Mouse (Mus musculus): ENCODE measurements at regions not wholly inside any gene's neighbourhood (a gene's known extent, or its start where the extent isn't known, plus 50 kb on each side); places are given as distances from the start of the nearest gene placed in this dataset.

- DNase-seq (ENCODE audit: low read depth): no peak
Measured at GRCm38 (mm10) chr2:170294657-170295056, 133.0 kb downstream of the Bcas1 start.

DNA sequence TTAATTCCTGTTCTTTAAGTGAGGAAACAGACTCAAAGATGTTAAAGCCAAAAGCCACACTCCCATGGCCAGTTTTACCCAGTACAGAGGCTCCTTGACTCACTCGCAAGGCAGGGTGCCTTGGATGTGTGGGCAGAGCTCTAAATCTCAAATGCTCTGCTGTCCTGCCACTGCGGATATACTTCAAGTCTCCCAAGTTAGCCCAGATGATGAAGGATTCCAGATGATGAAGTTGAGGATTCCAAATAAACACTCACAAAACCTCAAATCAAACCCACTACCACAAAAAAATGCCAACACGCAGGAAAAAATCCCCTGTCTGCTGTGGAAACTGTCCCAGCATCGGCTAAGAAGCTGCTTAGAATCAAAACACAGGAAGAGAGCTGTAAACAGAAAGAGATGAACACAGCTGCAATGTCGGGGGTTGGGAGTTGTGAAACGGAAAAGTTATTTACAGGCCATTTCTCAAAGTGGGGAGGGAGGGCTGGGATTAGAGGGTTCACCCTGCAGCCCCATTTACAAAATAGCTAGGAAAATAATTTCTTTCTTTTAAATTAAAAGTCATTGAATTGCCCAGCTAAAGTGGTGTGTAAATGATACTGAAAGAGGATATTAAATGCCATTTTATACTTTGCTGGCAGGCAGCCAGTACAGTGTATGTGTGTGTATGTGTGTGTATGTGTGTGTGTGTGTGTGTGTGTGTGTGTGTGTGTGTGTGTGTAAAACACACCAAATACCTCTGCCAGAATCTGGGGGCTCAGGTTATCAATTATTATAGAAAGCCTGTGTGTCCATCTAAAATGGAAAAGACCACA lies 135.6 kb downstream of the Bcas1 start:
- peak; percentile 67 for DNase-seq (ENCODE audit: low read depth)

GRCm38 (mm10) chr2:170289378-170289960 lies 138.2 kb downstream of the Bcas1 start:
- no peak for DNase-seq (ENCODE audit: low read depth)

GRCm38 (mm10) chr2:170288787-170289186 lies 138.9 kb downstream of the Bcas1 start:
- DNase-seq (ENCODE audit: low read depth): no peak

GRCm38 (mm10) chr2:170288196-170288595 lies 139.4 kb downstream of the Bcas1 start:
- DNase-seq (ENCODE audit: low read depth): no peak

- no peak for DNase-seq (ENCODE audit: low read depth)
Measured at GRCm38 (mm10) chr2:170287301-170287885, 139.5 kb upstream of the Zfp217 start.

- DNase-seq (ENCODE audit: low read depth): no peak
Measured at GRCm38 (mm10) chr2:170286773-170287172, 138.9 kb upstream of the Zfp217 start.

DNA sequence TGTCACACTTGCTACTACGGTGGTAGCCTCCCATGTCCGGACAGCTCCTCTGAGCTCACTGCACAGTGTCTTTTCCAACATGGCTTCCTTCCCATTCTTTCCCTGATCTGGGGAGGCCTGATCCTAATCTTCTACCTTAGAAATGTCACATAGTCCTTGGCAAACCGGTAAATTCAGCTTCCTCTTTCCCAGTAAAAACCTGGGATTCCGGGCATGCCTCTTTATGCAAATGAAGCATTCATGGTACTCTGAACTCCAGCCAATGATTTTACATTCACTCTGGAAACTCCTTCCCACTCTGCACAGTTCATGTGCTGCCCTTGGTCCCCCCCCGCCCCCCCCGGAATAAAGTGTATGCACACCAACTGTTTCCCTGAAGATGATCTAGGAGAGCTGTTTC lies 134.6 kb upstream of the Zfp217 start:
- DNase-seq (ENCODE audit: low read depth): no peak

- no peak for DNase-seq (ENCODE audit: low read depth)
Measured at GRCm38 (mm10) chr2:170281311-170282008, 133.6 kb upstream of the Zfp217 start.

DNA sequence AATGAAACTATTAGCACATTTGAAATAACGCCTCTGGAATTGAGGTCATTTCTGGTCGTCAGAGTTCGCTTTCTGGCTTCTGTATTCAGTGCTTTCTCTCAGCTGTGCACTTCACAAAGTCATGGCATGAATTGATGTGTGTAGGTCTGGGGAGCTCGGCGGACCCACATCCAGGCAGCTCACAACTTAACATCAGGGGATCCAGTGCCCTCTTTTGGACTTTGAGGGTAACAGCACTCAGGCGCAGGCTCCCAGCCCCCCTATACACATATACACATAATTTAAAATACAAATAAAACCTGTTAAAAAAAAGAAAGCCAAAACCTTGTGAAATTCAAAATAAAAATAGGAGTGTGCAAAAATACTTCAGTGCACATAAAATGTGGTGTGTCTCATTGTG lies 132.8 kb upstream of the Zfp217 start:
- DNase-seq (ENCODE audit: low read depth): no peak

- DNase-seq (ENCODE audit: low read depth): no peak
Measured at GRCm38 (mm10) chr2:170277896-170278295, 130.0 kb upstream of the Zfp217 start.

GRCm38 (mm10) chr2:170277182-170277767 lies 129.4 kb upstream of the Zfp217 start:
- no peak for DNase-seq (ENCODE audit: low read depth)

GRCm38 (mm10) chr2:170275687-170276086 lies 127.8 kb upstream of the Zfp217 start:
- no peak for DNase-seq (ENCODE audit: low read depth)

DNA sequence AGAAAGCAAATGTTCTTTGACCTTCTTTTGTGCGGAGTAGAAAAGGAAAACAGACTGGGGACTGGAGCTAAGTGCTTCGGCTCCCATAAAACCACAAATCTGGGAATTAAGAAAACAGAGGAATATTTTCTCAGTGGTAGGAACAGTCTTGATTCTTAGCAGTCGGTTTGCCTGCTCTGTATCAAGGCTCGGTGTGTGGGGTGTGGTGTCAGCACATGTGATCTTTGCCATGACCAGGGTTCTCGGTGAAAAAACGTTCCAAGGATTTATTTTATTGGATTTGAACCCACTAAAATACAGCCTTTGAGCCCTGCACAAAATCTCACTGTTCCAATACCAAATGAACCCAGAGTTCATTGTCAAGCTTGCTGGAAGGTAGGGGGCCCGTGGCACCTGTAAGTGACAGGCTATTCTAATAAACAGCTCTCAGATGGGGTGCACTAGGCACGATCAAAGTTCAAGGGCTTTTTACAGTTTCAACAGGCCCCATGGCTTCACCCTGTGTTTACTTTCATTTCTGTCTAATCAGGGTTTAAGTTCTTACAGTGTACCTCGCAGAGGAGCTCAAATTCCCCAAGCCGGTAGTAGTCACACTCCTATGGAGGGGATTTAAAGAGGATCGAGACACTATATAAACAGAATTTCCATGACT lies 122.1 kb upstream of the Zfp217 start:
- no peak for DNase-seq (ENCODE audit: low read depth)

DNA sequence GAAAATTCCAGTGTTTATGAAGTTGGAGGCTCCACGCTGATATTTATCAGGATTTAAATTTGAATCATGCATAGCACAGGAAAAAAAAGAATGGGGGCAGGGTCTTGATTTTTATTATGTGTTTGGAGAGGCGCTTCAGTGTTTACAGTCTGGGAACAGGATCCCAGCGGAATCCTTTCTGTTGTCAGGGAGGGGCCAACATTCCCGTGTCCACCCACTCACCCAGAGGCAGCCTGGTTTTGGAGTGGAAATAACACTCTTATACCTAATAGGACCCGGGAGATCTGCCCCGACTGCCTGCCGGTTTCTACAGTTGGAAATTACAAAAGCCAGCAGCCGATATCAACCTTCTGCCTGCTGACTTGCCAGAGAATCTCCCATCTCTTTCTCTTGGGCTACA lies 120.2 kb upstream of the Zfp217 start:
- DNase-seq (ENCODE audit: low read depth): no peak

DNA sequence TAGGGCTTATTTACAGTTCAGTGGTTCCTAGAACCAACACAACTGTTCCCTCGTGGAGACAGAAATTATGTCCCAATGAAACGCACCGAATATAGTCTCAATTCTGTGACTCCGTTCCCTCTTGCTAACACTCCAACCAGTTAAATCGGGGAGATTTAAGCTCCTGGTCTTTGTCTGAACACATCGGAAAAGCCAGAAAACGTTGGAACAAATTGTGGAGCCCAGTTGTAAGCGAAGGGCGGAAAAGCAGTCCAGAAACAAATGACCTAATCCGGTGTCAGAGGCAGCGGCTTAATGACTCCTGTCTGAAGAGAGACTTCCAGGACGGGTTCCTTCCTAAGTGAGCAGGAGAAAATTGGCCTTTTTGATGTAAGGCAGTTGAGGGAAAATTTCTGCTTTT lies 119.2 kb upstream of the Zfp217 start:
- DNase-seq (ENCODE audit: low read depth): no peak

DNA sequence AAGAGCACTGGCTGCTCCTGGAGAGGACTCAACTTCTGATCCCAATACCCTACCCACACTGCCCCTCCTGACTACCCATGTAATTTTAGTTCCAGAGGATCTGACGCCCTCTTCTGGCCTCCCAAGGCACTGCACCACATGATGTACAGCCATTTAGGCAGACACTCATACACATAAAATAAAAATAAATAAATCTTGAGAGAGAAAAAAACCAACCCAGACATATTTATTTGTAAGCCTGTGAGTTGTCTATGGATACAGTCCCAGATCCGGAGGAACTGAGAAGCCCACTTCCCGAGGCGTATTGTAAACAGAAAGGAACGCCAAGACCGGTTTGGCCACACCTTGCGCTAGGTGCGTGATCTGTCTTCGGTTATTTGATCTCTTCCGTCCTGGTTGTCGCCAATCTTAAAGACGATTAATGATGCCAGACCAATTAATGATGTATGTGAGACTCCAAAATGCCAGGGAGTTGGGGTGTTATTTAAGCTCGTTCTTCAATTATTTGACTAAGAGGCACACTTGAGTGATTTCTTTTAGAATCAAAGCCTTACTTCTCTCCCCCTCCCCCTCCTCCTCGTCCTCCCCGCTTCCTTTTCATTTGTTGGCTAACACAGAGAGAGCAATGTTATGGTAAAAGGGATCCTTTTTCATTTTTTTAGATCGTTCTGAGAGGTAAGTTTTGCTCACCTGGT lies 118.7 kb upstream of the Zfp217 start:
- peak; percentile 71 for DNase-seq (ENCODE audit: low read depth)

GRCm38 (mm10) chr2:170263594-170263993 lies 115.7 kb upstream of the Zfp217 start:
- no peak for DNase-seq (ENCODE audit: low read depth)

GRCm38 (mm10) chr2:170261191-170261590 lies 113.3 kb upstream of the Zfp217 start:
- no peak for DNase-seq (ENCODE audit: low read depth)

DNA sequence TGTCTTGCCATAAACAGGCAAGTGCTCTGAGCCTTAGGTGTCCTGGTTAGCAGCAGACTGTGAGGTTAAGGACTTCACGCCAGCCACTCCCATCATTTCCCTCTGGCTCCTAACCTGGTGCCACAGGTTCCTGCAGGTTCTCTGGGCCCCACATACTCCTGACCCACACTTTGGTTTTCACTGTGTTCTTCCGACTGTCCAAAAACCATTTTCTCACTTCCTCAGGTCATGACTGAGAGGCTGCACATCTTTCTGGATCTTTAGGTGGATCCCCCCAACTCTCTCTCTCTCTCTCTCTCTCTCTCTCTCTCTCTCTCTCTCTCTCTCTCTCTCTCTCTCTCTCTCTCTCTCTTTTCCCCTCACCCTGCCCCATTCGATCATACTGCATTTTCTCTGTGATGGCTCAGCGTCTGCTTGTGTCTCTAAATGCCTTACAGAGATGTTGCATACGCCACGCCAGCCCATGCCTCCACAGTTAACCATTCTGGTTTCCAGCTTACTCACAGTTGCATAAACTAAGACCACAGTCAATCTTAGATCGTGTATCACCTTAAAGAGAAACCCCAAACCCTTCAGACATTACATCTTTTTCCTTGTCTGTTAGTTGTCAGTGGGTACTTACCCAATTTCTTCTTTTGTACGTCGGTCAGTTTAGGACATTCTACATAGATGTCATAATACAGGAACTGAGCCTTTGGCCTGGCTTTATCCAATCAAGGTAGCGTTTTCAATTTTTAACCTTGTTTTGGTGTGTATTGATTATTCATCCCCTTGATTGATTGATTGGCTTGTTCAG lies 112.0 kb upstream of the Zfp217 start:
- no peak for DNase-seq (ENCODE audit: low read depth)
